Comparison of ENCODE assay signal across 11 mouse cellular contexts in the genomic region with DNA sequence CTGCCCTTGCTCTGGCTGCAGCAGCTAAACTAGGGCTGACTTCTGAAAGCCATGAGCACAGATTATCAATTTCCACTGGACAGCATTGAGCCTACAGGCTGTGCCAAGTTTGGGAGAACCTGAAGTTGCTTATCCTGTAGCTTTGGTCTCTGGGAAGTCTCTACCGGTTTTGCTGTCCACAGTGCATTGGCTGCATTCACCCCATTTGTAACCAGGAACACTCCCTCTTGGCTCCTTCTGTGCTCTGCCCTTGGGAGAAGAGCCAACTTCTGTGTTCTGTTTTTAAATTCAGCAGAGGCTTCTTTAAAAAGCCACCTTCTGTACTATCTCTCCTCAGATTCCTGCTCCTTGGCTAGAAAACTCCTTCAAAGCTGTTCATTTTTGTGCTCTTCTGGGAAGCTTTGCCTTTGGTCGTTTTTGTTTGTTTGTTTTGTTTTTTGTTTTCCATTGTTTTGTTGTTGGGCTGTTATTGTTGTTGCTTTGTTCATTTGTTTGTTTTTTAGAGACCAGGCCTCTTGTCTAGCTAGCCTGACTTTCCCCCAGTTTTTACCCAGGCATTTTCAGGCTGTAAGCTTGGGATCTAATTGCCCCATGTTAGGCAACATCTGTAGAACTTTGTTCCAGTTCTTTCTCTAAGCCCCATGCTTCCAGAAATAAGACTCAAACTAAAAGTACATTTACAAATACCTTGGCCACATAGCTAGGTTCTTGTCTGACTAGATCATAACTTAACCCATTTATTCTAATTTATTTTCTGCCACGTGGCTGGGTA.
A peak's percentile ranks its signal among the peaks of the same experiment; 100 is the strongest.
DNase-seq lines count a peak whose midpoint lies in the region; ATAC-seq and TF ChIP-seq lines count a peak whose summit lies in the region.
"Had no signal": no experiment of that assay in that cellular context is flagged by ENCODE, and none has a peak within 500 bp of the region (broad histone marks: within the 10 kb centered on the region; RNA-seq: fewer than 3 reads in every experiment).

No protein-coding gene starts in this region.

- H3K4me1 ChIP-seq in hindbrain, postnatal 0 days (ENCODE audit: insufficient read depth, low read length) = no peaks in the 10 kb centered on the region
- no peaks in the 10 kb centered on the region for H3K4me1 ChIP-seq in hindbrain, embryonic 13.5 days (replicated peaks)
- no peaks in the 10 kb centered on the region for H3K4me1 ChIP-seq in MEL (ENCODE audit: control insufficient read depth in 1 of 2, insufficient read depth in 2 of 2, low read length in 2 of 2)
- H3K4me1 ChIP-seq: limb, embryonic 10.5 days had no signal

- TF ChIP-seq EP300 in MEL (IDR thresholded peaks at IDR 0.05; ENCODE audit: low read depth in 1 of 2, low read length in 2 of 2) = no peak

- WGBS in hindbrain, postnatal 0 days = 55% methylated on average over 3 of the region's 3 CpGs
- 78% methylated on average over 3 of the region's 3 CpGs for WGBS in hindbrain, embryonic 13.5 days

- no peak overlapping the region for H3K4me2 ChIP-seq in hindbrain, postnatal 0 days (ENCODE audit: low read depth, low read length)
- H3K4me2 ChIP-seq in hindbrain, embryonic 13.5 days = no peak overlapping the region

- H3K27me3 ChIP-seq in hindbrain, postnatal 0 days (ENCODE audit: insufficient read depth, low read length) = no peaks in the 10 kb centered on the region
- H3K27me3 ChIP-seq in hindbrain, embryonic 13.5 days = no peaks in the 10 kb centered on the region
- no peaks in the 10 kb centered on the region for H3K27me3 ChIP-seq in MEL (ENCODE audit: control insufficient read depth in 1 of 2, insufficient read depth in 2 of 2, low read length in 2 of 2)

- no peak for TF ChIP-seq POLR2A in MEL (IDR thresholded peaks at IDR 0.05; ENCODE audit: control insufficient read depth in 1 of 2, insufficient read depth in 1 of 2, low read depth in 1 of 2, low read length in 2 of 2, poor library complexity in 1 of 2)

- intact Hi-C loops in heart, postnatal 36 days (cut with DNase I) = no loop called here

- H3K9ac ChIP-seq in hindbrain, postnatal 0 days (replicated peaks; ENCODE audit: low read length) = no peak overlapping the region
- H3K9ac ChIP-seq in hindbrain, embryonic 13.5 days = no peak overlapping the region
- no peak overlapping the region for H3K9ac ChIP-seq in MEL (ENCODE audit: control insufficient read depth, low read depth, low read length, poor library complexity, severe bottlenecking)

- TF ChIP-seq RAD21 in MEL (IDR thresholded peaks at IDR 0.05; ENCODE audit: low read depth, low read length) = no peak

- TF ChIP-seq CTCF in hindbrain, postnatal 0 days (IDR thresholded peaks at IDR 0.05; ENCODE audit: low read depth) = no peak
- no peak for TF ChIP-seq CTCF in MEL (IDR thresholded peaks at IDR 0.05 in 2 of 3, conservative IDR thresholded peaks at IDR 0.05 in 1 of 3; ENCODE audit: control insufficient read depth in 1 of 3, insufficient read depth in 1 of 3, low read depth in 2 of 3, low read length in 3 of 3, poor library complexity in 1 of 3, severe bottlenecking in 1 of 3)

- no peaks in the 10 kb centered on the region for H3K79me2 ChIP-seq in MEL (ENCODE audit: control insufficient read depth, insufficient read depth, low read length, poor library complexity)

- H3K4me3 ChIP-seq in hindbrain, postnatal 0 days (ENCODE audit: low read length) = no peak overlapping the region
- H3K4me3 ChIP-seq in hindbrain, embryonic 13.5 days = no peak overlapping the region
- no peak overlapping the region for H3K4me3 ChIP-seq in MEL (ENCODE audit: control insufficient read depth in 1 of 2, insufficient read depth in 1 of 2, low read depth in 2 of 2, low read length in 2 of 2)
- H3K4me3 ChIP-seq: erythroblast, embryonic 14.5 days; layer of hippocampus, adult 2 months; limb, embryonic 10.5 days had no signal

- no peaks in the 10 kb centered on the region for H3K36me3 ChIP-seq in hindbrain, postnatal 0 days (ENCODE audit: insufficient read depth, low read length)
- no peaks in the 10 kb centered on the region for H3K36me3 ChIP-seq in hindbrain, embryonic 13.5 days
- no peaks in the 10 kb centered on the region for H3K36me3 ChIP-seq in MEL (ENCODE audit: control insufficient read depth in 1 of 2, insufficient read depth in 2 of 2, low read length in 2 of 2)
- H3K36me3 ChIP-seq: limb, embryonic 10.5 days had no signal

- H3K27ac ChIP-seq in hindbrain, postnatal 0 days = no peak overlapping the region
- no peak overlapping the region for H3K27ac ChIP-seq in hindbrain, embryonic 13.5 days
- H3K27ac ChIP-seq in MEL (ENCODE audit: control insufficient read depth, low read depth, low read length) = no peak overlapping the region
- H3K27ac ChIP-seq: layer of hippocampus, adult 2 months; limb, embryonic 10.5 days had no signal

- no peaks in the 10 kb centered on the region for H3K9me3 ChIP-seq in hindbrain, postnatal 0 days (ENCODE audit: low read length)
- H3K9me3 ChIP-seq in hindbrain, embryonic 13.5 days = no peaks in the 10 kb centered on the region
- H3K9me3 ChIP-seq in MEL (replicated peaks; ENCODE audit: insufficient read depth, low read length) = no peaks in the 10 kb centered on the region
- H3K9me3 ChIP-seq: limb, embryonic 10.5 days had no signal

- ATAC-seq in hindbrain, postnatal 0 days = no peak
- ATAC-seq in hindbrain, embryonic 13.5 days (ENCODE audit: low FRiP score) = no peak

- DNase-seq in hindbrain, postnatal 0 days (ENCODE audit: low spot score) = peak; percentile 8
- DNase-seq in MEL (ENCODE audit: low read depth, low spot score) = peak; percentile 34
- DNase-seq in NIH3T3 (ENCODE audit: low read depth) = peak; percentile 8
- peak; percentile 5 to 12 for DNase-seq in heart, postnatal 36 days
- no peak for DNase-seq in thymus, postnatal 36 days
- DNase-seq in thymus, postnatal 14 days = no peak
- DNase-seq: thymus, adult 2 months had no signal

TF ChIP-seq in MEL, 35 proteins besides CTCF, POLR2A, EP300 and RAD21:
- TF ChIP-seq USF2 (IDR thresholded peaks at IDR 0.05; ENCODE audit: borderline replicate concordance in 1 of 2, insufficient read depth in 1 of 2, low read depth in 1 of 2, low read length in 2 of 2) (no peak), ELF1 (IDR thresholded peaks at IDR 0.05; ENCODE audit: low read depth, low read length) (no peak), ZNF384 (IDR thresholded peaks at IDR 0.05; ENCODE audit: low read depth, low read length) (no peak), MAX (IDR thresholded peaks at IDR 0.05; ENCODE audit: low read length) (no peak), TAL1 (IDR thresholded peaks at IDR 0.05; ENCODE audit: low read length) (no peak), ZMIZ1 (IDR thresholded peaks at IDR 0.05; ENCODE audit: low read depth, low read length) (no peak), MEF2A (IDR thresholded peaks at IDR 0.05; ENCODE audit: extremely low read depth, insufficient replicate concordance, low read depth, low read length, poor library complexity, severe bottlenecking) (no peak), RCOR1 (IDR thresholded peaks at IDR 0.05; ENCODE audit: low read depth, low read length) (no peak), SMC3 (IDR thresholded peaks at IDR 0.05; ENCODE audit: low read depth, low read length) (no peak), TBP (IDR thresholded peaks at IDR 0.05; ENCODE audit: low read depth, low read length) (no peak), ZC3H11A (IDR thresholded peaks at IDR 0.05; ENCODE audit: low read depth, low read length) (no peak), TCF12 (IDR thresholded peaks at IDR 0.05; ENCODE audit: low read depth, low read length) (no peak), POLR2AphosphoS2 (IDR thresholded peaks at IDR 0.05; ENCODE audit: low read length) (no peak), BHLHE40 (IDR thresholded peaks at IDR 0.05; ENCODE audit: borderline replicate concordance, low read depth, low read length) (no peak), USF1 (IDR thresholded peaks at IDR 0.05; ENCODE audit: low read depth, low read length) (no peak)

Comparison
In these comparisons a context has a peak if more than half of its experiments do, and no peak if none do; other contexts are left out.
1. DNase-seq: peak in hindbrain, postnatal 0 days (single experiment), MEL (single experiment), NIH3T3 (single experiment) and heart, postnatal 36 days (2 of 2); none in thymus, postnatal 36 days (0 of 2) and thymus, postnatal 14 days (single experiment).